Mouse (Mus musculus): ENCODE measurements at regions not wholly inside any gene's neighbourhood (a gene's known extent, or its start where the extent isn't known, plus 50 kb on each side); places are given as distances from the start of the nearest gene placed in this dataset.

DNA sequence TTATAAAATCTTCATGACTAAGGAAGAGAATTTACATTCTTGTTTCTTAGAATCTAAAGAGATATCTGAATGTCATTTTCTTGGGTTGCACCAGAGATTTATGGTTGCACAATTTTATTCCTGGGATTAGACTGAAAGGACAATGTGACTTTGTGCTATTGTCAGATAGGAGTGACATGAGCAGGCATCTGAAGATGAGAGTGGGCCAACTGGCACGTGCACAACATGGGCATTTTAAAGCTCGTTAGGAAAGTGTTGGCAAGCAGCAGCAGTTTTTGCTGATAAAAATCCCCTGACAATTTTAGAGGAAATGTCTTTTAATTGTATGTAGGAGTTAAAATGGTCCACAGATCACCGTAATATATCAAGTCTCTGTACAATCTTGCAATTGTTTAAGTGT lies 178.9 kb upstream of the Tecrl start:
- no peak for DNase-seq (ENCODE audit: low spot score in 2 of 2)

GRCm38 (mm10) chr5:83518661-83519060 lies 163.7 kb upstream of the Tecrl start:
- no peak for DNase-seq (ENCODE audit: low spot score in 2 of 2)

DNA sequence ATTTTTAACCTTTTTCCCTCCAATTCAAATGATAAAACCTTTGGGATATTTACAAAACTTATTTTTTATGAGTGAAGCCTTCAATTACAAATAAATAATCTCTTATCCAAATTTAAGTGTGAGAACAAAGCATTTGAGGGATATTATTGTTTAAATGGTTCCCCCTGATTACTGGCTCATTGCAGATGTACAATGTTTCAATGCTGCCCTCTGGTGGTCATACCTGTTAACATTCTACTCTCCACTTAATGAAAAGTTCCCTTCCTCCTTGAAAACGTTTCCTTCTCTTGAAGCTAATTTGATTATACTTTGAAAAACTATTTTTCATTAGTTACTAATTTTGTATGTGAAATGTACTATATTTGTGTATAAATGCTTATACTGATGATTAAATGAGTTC lies 129.1 kb upstream of the Tecrl start:
- DNase-seq (ENCODE audit: low spot score in 2 of 2), result no peak

DNA sequence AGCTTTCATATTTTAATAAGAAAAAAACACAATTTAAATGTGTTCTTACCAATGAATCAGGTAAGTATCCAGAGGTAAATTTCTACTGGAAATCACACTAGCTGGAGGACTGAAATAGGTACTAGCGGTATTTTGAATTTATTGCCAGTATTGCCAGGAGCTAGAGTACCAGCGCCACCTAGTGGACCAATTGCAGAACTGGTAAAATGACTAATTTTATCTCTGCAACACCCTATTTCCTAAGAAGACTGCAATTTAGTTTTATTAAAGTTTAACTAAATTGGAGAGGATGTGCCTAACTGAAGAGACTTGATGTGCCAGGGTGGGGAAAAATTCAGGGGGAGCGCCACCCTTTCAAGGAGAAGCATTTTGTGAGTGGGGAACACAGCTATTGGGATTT lies 85.3 kb upstream of the Tecrl start:
- DNase-seq (ENCODE audit: low spot score in 2 of 2), result peak in 1 of 2 experiments; percentile 4

GRCm38 (mm10) chr5:83436510-83436909 lies 81.5 kb upstream of the Tecrl start:
- DNase-seq (ENCODE audit: low spot score in 2 of 2), result no peak

DNA sequence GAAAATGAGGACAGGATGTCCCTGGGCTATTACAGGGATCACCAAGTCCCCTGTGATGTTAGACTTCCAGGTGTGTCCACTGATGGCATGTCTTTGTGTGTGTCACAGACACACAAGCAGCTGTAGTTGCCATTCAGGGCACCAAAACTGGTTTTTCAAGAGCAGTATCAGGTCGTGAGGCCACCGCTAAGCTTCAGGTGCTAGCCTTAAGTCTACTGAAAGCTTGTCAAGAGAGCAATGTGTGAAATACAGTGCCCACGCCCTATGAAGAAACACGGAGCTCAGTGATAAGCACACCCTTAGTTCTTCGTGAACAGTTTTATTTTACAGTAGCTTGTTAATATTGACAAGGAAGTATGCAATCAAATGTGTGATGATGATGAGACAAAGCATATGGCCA lies 66.7 kb upstream of the Tecrl start:
- DNase-seq (ENCODE audit: low spot score in 2 of 2), result no peak

DNA sequence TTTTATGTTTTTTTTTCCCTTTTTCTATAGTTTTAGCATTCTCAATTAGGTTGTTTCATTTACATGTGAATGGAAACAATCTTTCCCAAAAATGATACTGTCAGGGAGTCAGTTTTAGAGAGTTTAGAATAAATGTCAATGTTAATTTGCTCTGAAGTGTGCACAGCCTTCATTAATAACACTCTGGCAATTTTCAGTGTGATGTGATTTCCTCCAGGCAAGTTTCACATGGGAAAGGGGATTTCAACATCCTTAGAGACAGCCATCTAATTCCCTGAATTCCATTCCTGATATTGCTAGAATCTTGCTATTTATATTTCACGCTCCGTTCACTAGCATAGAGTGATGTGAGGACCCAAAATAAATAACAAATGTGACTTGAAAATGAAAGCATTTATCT lies 55.2 kb upstream of the Tecrl start:
- DNase-seq (ENCODE audit: low spot score in 2 of 2), result no peak

- no peak for DNase-seq (ENCODE audit: low spot score in 2 of 2)
These were observed 50.4 kb upstream of the Tecrl start for GRCm38 (mm10) chr5:83405266-83405954.
